Mouse (Mus musculus) CH12.LX (cell line): Measurements from ENCODE around the gene Cacna2d2.

Source experiments
- CTCF ChIP-seq, 2 experiments: IDR thresholded peaks in 1 of 2; conservative IDR thresholded peaks in 1 of 2; 2 replicates each; pipeline ENCODE4 v1.5.1; 2011 to 2012; ENCODE audit warnings: low read depth in 2 of 2, low read length in 2 of 2, improper control_type of control experiment in 1 of 2, inconsistent platforms in 1 of 2, mild to moderate bottlenecking in 1 of 2, moderate library complexity in 1 of 2
- E2F4 ChIP-seq: IDR thresholded peaks from 2 replicates; pipeline ENCODE4 v1.6.1; 2011; ENCODE audit warnings: low read depth, low read length, improper control_type of control experiment; ENCODE audit not compliant: insufficient replicate concordance
- EP300 ChIP-seq: IDR thresholded peaks from 2 replicates; pipeline ENCODE4 v1.6.1; 2011; ENCODE audit warnings: low read length, improper control_type of control experiment
- KAT2A ChIP-seq: IDR thresholded peaks from 2 replicates; pipeline ENCODE4 v1.6.1; 2012; ENCODE audit warnings: low read length, improper control_type of control experiment, inconsistent platforms; ENCODE audit not compliant: insufficient replicate concordance
- MAX ChIP-seq: IDR thresholded peaks from 2 replicates; pipeline ENCODE4 v1.6.1; 2011; ENCODE audit warnings: low read length, improper control_type of control experiment
- MXI1 ChIP-seq: IDR thresholded peaks from 2 replicates; pipeline ENCODE4 v1.6.1; 2011; ENCODE audit warnings: mild to moderate bottlenecking, low read depth, low read length, improper control_type of control experiment
- POLR2A ChIP-seq: IDR thresholded peaks from 2 replicates; pipeline ENCODE4 v1.6.1; 2011; ENCODE audit warnings: low read depth, mild to moderate bottlenecking, improper control_type of control experiment, low read length
- RCOR1 ChIP-seq: conservative IDR thresholded peaks from 2 replicates; pipeline ENCODE4 v1.6.1; 2012; ENCODE audit warnings: low read depth, mild to moderate bottlenecking, inconsistent platforms, low read length, improper control_type of control experiment
- SMC3 ChIP-seq: IDR thresholded peaks from 2 replicates; pipeline ENCODE4 v1.6.1; 2011; ENCODE audit warnings: low read depth, low read length, improper control_type of control experiment
- ZC3H11A ChIP-seq: IDR thresholded peaks from 2 replicates; pipeline ENCODE4 v1.6.1; 2012; ENCODE audit warnings: low read depth, mild to moderate bottlenecking, inconsistent platforms, low read length, improper control_type of control experiment
- ZNF384 ChIP-seq: IDR thresholded peaks from 2 replicates; pipeline ENCODE4 v1.6.1; 2012; ENCODE audit warnings: low read depth, low read length, improper control_type of control experiment, inconsistent platforms

- TF ChIP-seq ZNF384, result no peak
- TF ChIP-seq CTCF (conservative IDR thresholded peaks at IDR 0.05 in 1 of 2, IDR thresholded peaks at IDR 0.05 in 1 of 2; ENCODE audit: low read depth in 2 of 2, low read length in 2 of 2), result peak; percentile 85 to 90
- TF ChIP-seq EP300, result no peak
- no peak for TF ChIP-seq KAT2A
- no peak for TF ChIP-seq POLR2A
- TF ChIP-seq RCOR1, result no peak
- TF ChIP-seq ZC3H11A, result no peak
- no peak for TF ChIP-seq MAX
- no peak for TF ChIP-seq E2F4
- TF ChIP-seq MXI1, result no peak
- TF ChIP-seq SMC3, result peak; percentile 70
These were observed 41.8 kb upstream of the Cacna2d2 start for GRCm38 (mm10) chr9:107357651-107358050.
